Mouse (Mus musculus) G1E (cell line): ENCODE data around the gene Ppp1r14b. TPM values are rescaled to one million over a fixed set of nuclear protein-coding genes. Genes with fewer than 3 reads are reported as not detected.

Experiments used
- ATAC-seq: 2 replicates; pipeline ENCODE4 v1.8.0; 2016; ENCODE audit warnings: mild to moderate bottlenecking; ENCODE audit not compliant: insufficient number of reproducible peaks, poor library complexity, low FRiP score, severe bottlenecking; ENCODE audit errors: extremely low read depth
- DNase-seq: peaks from one replicate; pipeline ENCODE4 v3.0.0; 2012; ENCODE audit warnings: low spot score
- H3K27me3 ChIP-seq: 2 replicates; pipeline ENCODE4 v1.6.1; 2012; ENCODE audit warnings: mild to moderate bottlenecking, low read length, inconsistent platforms; ENCODE audit not compliant: insufficient read depth
- H3K36me3 ChIP-seq: replicated peaks from 2 replicates; pipeline ENCODE3; 2012; ENCODE audit warnings: mild to moderate bottlenecking, inconsistent platforms
- H3K4me1 ChIP-seq: 2 replicates; pipeline ENCODE4 v1.6.1; 2012; ENCODE audit warnings: low read depth, low read length, inconsistent platforms, mixed read lengths; ENCODE audit not compliant: insufficient read depth
- H3K4me3 ChIP-seq: 2 replicates; pipeline ENCODE4 v1.5.1; 2012; ENCODE audit warnings: low read depth, mild to moderate bottlenecking, inconsistent platforms, low read length, moderate library complexity, mixed read lengths
- H3K9me3 ChIP-seq: replicated peaks from 2 replicates; pipeline ENCODE4 v1.6.1; 2012; ENCODE audit warnings: inconsistent platforms
- CTCF ChIP-seq: IDR thresholded peaks from 2 replicates; pipeline ENCODE4 v1.5.1; 2012; ENCODE audit warnings: low read depth, low read length, inconsistent platforms, mixed read lengths
- GATA1 ChIP-seq: IDR thresholded peaks from 2 replicates; pipeline ENCODE4 v1.6.1; 2012; ENCODE audit warnings: borderline replicate concordance, low read length, inconsistent platforms, mixed read lengths
- GATA2 ChIP-seq: IDR thresholded peaks from 2 replicates; pipeline ENCODE4 v1.6.1; 2012; ENCODE audit warnings: low read depth, low read length, inconsistent platforms, borderline replicate concordance
- POLR2AphosphoS5 ChIP-seq: IDR thresholded peaks from 2 replicates; pipeline ENCODE4 v1.6.1; 2012; ENCODE audit warnings: low read depth, low read length, inconsistent platforms; ENCODE audit not compliant: insufficient replicate concordance
- TAL1 ChIP-seq: conservative IDR thresholded peaks from 2 replicates; pipeline ENCODE4 v1.6.1; 2012; ENCODE audit warnings: low read depth, low read length, inconsistent platforms, mixed read lengths
- polyA plus RNA-seq: library from polyadenylated mRNA; stranded (reverse); fragments of >175 nt; gene quantifications from 2 replicates; pipeline ENCODE4 v1.2.3, GENCODE M21; 2012
- total RNA-seq, 2 experiments: library from RNA; stranded (forward) in 1 of 2; stranded (reverse) in 1 of 2; fragments of 200-1000 nt in 1 of 2; fragments of >200 nt in 1 of 2; fragmentation: Nextera tagmentation in 1 of 2; gene quantifications; 2 replicates each; pipeline ENCODE4 v1.2.3; 2014 to 2017

Ppp1r14b gene
- total and polyA plus RNA-seq, 3 experiments, result 74.0 to 281 (median 141) TPM

GRCm38 (mm10) chr19:7019191-7019590 lies 44.4 kb downstream of the Ppp1r14b start, which contains the start of gene Fermt3:
Gene Fermt3, minus strand, starts transcription at chr19:7019469.
- DNase-seq (peak; percentile 73), ATAC-seq (peak; percentile 71)
- Histone ChIP-seq H3K27me3 (no peaks in the 10 kb centered on the region), H3K36me3 (peaks cover 95% of the 10 kb centered on the region), H3K4me1 (peaks cover 61% of the 10 kb centered on the region), H3K4me3 (peak within 1 kb of the TSS; percentile 67), H3K9me3 (no peaks in the 10 kb centered on the region)
- TF ChIP-seq CTCF (no peak), GATA2 (no peak), GATA1 (no peak), TAL1 (no peak), POLR2AphosphoS5 (no peak)

- Histone ChIP-seq H3K27me3 (no peaks in the 10 kb centered on the region), H3K4me1 (peaks cover 56% of the 10 kb centered on the region), H3K4me3 (no peak overlapping the region; the same call in 1 of the 2 replicates), H3K36me3 (peaks cover 98% of the 10 kb centered on the region), H3K9me3 (no peaks in the 10 kb centered on the region)
- ATAC-seq, result peak; percentile 45
- peak; percentile 58 for DNase-seq
- TF ChIP-seq POLR2AphosphoS5, result no peak
- TF ChIP-seq CTCF, result peak; percentile 39; the same call in 1 of the 2 replicates
These were observed 45.5 kb downstream of the Ppp1r14b start for GRCm38 (mm10) chr19:7020224-7020641.

Other genes starting within 250 kb of the Ppp1r14b start
Only the 20 nearest of the 21 such genes appear.
- 3.6 and 9.6 TPM in 2 replicates for gene Rps6ka4, start 134.3 kb upstream of the Ppp1r14b start, total RNA-seq (2014; fragmentation: Nextera tagmentation)
- gene Rps6ka4, start 134.3 kb upstream of the Ppp1r14b start, total RNA-seq (2017), result 7.2 and 9.8 TPM in 2 replicates
- gene Rps6ka4, start 134.3 kb upstream of the Ppp1r14b start, polyA plus RNA-seq, result 29.5 and 37.6 TPM in 2 replicates
- gene Ccdc88b, start 116.8 kb upstream of the Ppp1r14b start, total RNA-seq (2014; fragmentation: Nextera tagmentation), result 14.6 and 18.8 TPM in 2 replicates
- gene Ccdc88b, start 116.8 kb upstream of the Ppp1r14b start, total RNA-seq (2017), result 54.3 and 65.7 TPM in 2 replicates
- gene Ccdc88b, start 116.8 kb upstream of the Ppp1r14b start, polyA plus RNA-seq, result 102 and 124 TPM in 2 replicates
- 191 and 244 TPM in 2 replicates for gene Trmt112, start 65.3 kb upstream of the Ppp1r14b start, total RNA-seq (2014; fragmentation: Nextera tagmentation)
- gene Trmt112, start 65.3 kb upstream of the Ppp1r14b start, total RNA-seq (2017), result 286 and 298 TPM in 2 replicates
- gene Trmt112, start 65.3 kb upstream of the Ppp1r14b start, polyA plus RNA-seq, result 261 and 287 TPM in 2 replicates
- gene Prdx5, start 64.9 kb upstream of the Ppp1r14b start, total RNA-seq (2014; fragmentation: Nextera tagmentation), result 53.7 and 59.2 TPM in 2 replicates
- gene Prdx5, start 64.9 kb upstream of the Ppp1r14b start, total RNA-seq (2017), result 210 and 225 TPM in 2 replicates
- gene Prdx5, start 64.9 kb upstream of the Ppp1r14b start, polyA plus RNA-seq, result 208 and 211 TPM in 2 replicates
- 10.0 and 17.9 TPM in 2 replicates for gene Esrra, start 53.2 kb upstream of the Ppp1r14b start, total RNA-seq (2014; fragmentation: Nextera tagmentation)
- 21.1 and 25.6 TPM in 2 replicates for gene Esrra, start 53.2 kb upstream of the Ppp1r14b start, total RNA-seq (2017)
- 42.6 and 46.9 TPM in 2 replicates for gene Esrra, start 53.2 kb upstream of the Ppp1r14b start, polyA plus RNA-seq
- gene Catsperz, start 49.6 kb upstream of the Ppp1r14b start, total RNA-seq (2014; fragmentation: Nextera tagmentation), result not detected in 2 replicates
- gene Catsperz, start 49.6 kb upstream of the Ppp1r14b start, total RNA-seq (2017), result 0.11 TPM in 1 of 2 replicates, not detected in the other
- gene Catsperz, start 49.6 kb upstream of the Ppp1r14b start, polyA plus RNA-seq, result not detected in 2 replicates
- gene Kcnk4, start 40.5 kb upstream of the Ppp1r14b start, total RNA-seq (2014; fragmentation: Nextera tagmentation), result not detected in 2 replicates
- 0.23 TPM in 1 of 2 replicates, not detected in the other for gene Kcnk4, start 40.5 kb upstream of the Ppp1r14b start, total RNA-seq (2017)
- gene Kcnk4, start 40.5 kb upstream of the Ppp1r14b start, polyA plus RNA-seq, result 0.05 TPM in 1 of 2 replicates, not detected in the other
- gene Bad, start 33.1 kb upstream of the Ppp1r14b start, total RNA-seq (2014; fragmentation: Nextera tagmentation), result 12.6 and 19.1 TPM in 2 replicates
- 50.7 and 62.7 TPM in 2 replicates for gene Bad, start 33.1 kb upstream of the Ppp1r14b start, total RNA-seq (2017)
- 51.9 and 52.0 TPM in 2 replicates for gene Bad, start 33.1 kb upstream of the Ppp1r14b start, polyA plus RNA-seq
- 20.0 and 24.9 TPM in 2 replicates for gene Gpr137, start 32.5 kb upstream of the Ppp1r14b start, total RNA-seq (2014; fragmentation: Nextera tagmentation)
- 22.8 and 24.9 TPM in 2 replicates for gene Gpr137, start 32.5 kb upstream of the Ppp1r14b start, total RNA-seq (2017)
- 32.1 and 39.9 TPM in 2 replicates for gene Gpr137, start 32.5 kb upstream of the Ppp1r14b start, polyA plus RNA-seq
- gene Plcb3, start 1.5 kb downstream of the Ppp1r14b start, total RNA-seq (2014; fragmentation: Nextera tagmentation), result 12.5 and 14.1 TPM in 2 replicates
- gene Plcb3, start 1.5 kb downstream of the Ppp1r14b start, total RNA-seq (2017), result 9.9 and 10.6 TPM in 2 replicates
- gene Plcb3, start 1.5 kb downstream of the Ppp1r14b start, polyA plus RNA-seq, result 21.0 and 22.2 TPM in 2 replicates
- gene Fkbp2, start 5.5 kb downstream of the Ppp1r14b start, total RNA-seq (2014; fragmentation: Nextera tagmentation), result 72.6 and 120 TPM in 2 replicates
- gene Fkbp2, start 5.5 kb downstream of the Ppp1r14b start, total RNA-seq (2017), result 58.8 and 72.0 TPM in 2 replicates
- 170 and 201 TPM in 2 replicates for gene Fkbp2, start 5.5 kb downstream of the Ppp1r14b start, polyA plus RNA-seq
- 29.6 and 41.0 TPM in 2 replicates for gene Vegfb, start 12.7 kb downstream of the Ppp1r14b start, total RNA-seq (2014; fragmentation: Nextera tagmentation)
- 18.5 and 20.2 TPM in 2 replicates for gene Vegfb, start 12.7 kb downstream of the Ppp1r14b start, total RNA-seq (2017)
- 92.6 and 118 TPM in 2 replicates for gene Vegfb, start 12.7 kb downstream of the Ppp1r14b start, polyA plus RNA-seq
- gene Dnajc4, start 17.6 kb downstream of the Ppp1r14b start, total RNA-seq (2014; fragmentation: Nextera tagmentation), result 29.4 and 29.5 TPM in 2 replicates
- 11.6 and 14.4 TPM in 2 replicates for gene Dnajc4, start 17.6 kb downstream of the Ppp1r14b start, total RNA-seq (2017)
- gene Dnajc4, start 17.6 kb downstream of the Ppp1r14b start, polyA plus RNA-seq, result 23.9 and 24.3 TPM in 2 replicates
- 16.6 and 30.0 TPM in 2 replicates for gene Nudt22, start 21.1 kb downstream of the Ppp1r14b start, total RNA-seq (2014; fragmentation: Nextera tagmentation)
- 17.8 and 21.0 TPM in 2 replicates for gene Nudt22, start 21.1 kb downstream of the Ppp1r14b start, total RNA-seq (2017)
- 19.2 and 23.9 TPM in 2 replicates for gene Nudt22, start 21.1 kb downstream of the Ppp1r14b start, polyA plus RNA-seq
- gene Trpt1, start 21.2 kb downstream of the Ppp1r14b start, total RNA-seq (2014; fragmentation: Nextera tagmentation), result 2.6 and 6.1 TPM in 2 replicates
- gene Trpt1, start 21.2 kb downstream of the Ppp1r14b start, total RNA-seq (2017), result 1.6 and 2.7 TPM in 2 replicates
- 1.2 TPM in 2 replicates for gene Trpt1, start 21.2 kb downstream of the Ppp1r14b start, polyA plus RNA-seq
- 66.2 and 69.5 TPM in 2 replicates for gene Fermt3, start 44.5 kb downstream of the Ppp1r14b start, total RNA-seq (2014; fragmentation: Nextera tagmentation)
- gene Fermt3, start 44.5 kb downstream of the Ppp1r14b start, total RNA-seq (2017), result 267 and 318 TPM in 2 replicates
- gene Fermt3, start 44.5 kb downstream of the Ppp1r14b start, polyA plus RNA-seq, result 461 and 527 TPM in 2 replicates
- gene Stip1, start 65.0 kb downstream of the Ppp1r14b start, total RNA-seq (2014; fragmentation: Nextera tagmentation), result 301 and 356 TPM in 2 replicates
- 267 and 279 TPM in 2 replicates for gene Stip1, start 65.0 kb downstream of the Ppp1r14b start, total RNA-seq (2017)
- gene Stip1, start 65.0 kb downstream of the Ppp1r14b start, polyA plus RNA-seq, result 136 and 224 TPM in 2 replicates
- not detected in 2 replicates for gene Macrod1, start 81.8 kb downstream of the Ppp1r14b start, total RNA-seq (2014; fragmentation: Nextera tagmentation)
- gene Macrod1, start 81.8 kb downstream of the Ppp1r14b start, total RNA-seq (2017), result not detected in 2 replicates
- 0.60 and 0.89 TPM in 2 replicates for gene Macrod1, start 81.8 kb downstream of the Ppp1r14b start, polyA plus RNA-seq
- gene Flrt1, start 130.8 kb downstream of the Ppp1r14b start, total RNA-seq (2014; fragmentation: Nextera tagmentation), result not detected in 2 replicates
- gene Flrt1, start 130.8 kb downstream of the Ppp1r14b start, total RNA-seq (2017), result 0.05 and 0.12 TPM in 2 replicates
- gene Flrt1, start 130.8 kb downstream of the Ppp1r14b start, polyA plus RNA-seq, result not detected in 2 replicates
- 46.4 and 50.2 TPM in 2 replicates for gene Otub1, start 231.3 kb downstream of the Ppp1r14b start, total RNA-seq (2014; fragmentation: Nextera tagmentation)
- 88.2 and 91.4 TPM in 2 replicates for gene Otub1, start 231.3 kb downstream of the Ppp1r14b start, total RNA-seq (2017)
- 153 and 175 TPM in 2 replicates for gene Otub1, start 231.3 kb downstream of the Ppp1r14b start, polyA plus RNA-seq